Mouse (Mus musculus): ENCODE measurements around the gene Dclk1. TPM values are rescaled to one million over a fixed set of nuclear protein-coding genes. Genes with fewer than 3 reads are reported as not detected.

Dclk1 gene
- polyA plus RNA-seq, 1 experiment from 2014 or later: 47.6 TPM

- H3K9me3 ChIP-seq: no peaks in the 10 kb centered on the region
- DNase-seq (ENCODE audit: extremely low spot score, low spot score): no peak
- 59% methylated on average over 4 of the region's 4 CpGs for WGBS
- H3K4me3 ChIP-seq: no peak overlapping the region
- H3K36me3 ChIP-seq (replicated peaks): no peaks in the 10 kb centered on the region
- H3K4me1 ChIP-seq: peaks cover 4% of the 10 kb centered on the region
- no peak overlapping the region for H3K27ac ChIP-seq
- H3K27me3 ChIP-seq (ENCODE audit: poor library complexity, severe bottlenecking): no peaks in the 10 kb centered on the region
Measured at GRCm38 (mm10) chr3:55483328-55483727, 241.2 kb downstream of the Dclk1 start.

- DNase-seq (ENCODE audit: extremely low spot score, low spot score): no peak
- Histone ChIP-seq H3K27ac (no peak overlapping the region), H3K27me3 (ENCODE audit: poor library complexity, severe bottlenecking) (peaks cover 36% of the 10 kb centered on the region), H3K36me3 (replicated peaks) (no peaks in the 10 kb centered on the region), H3K4me1 (peaks cover 11% of the 10 kb centered on the region), H3K9me3 (0 out of 2 replicates have a peak, but pooled peaks cover 3% of the 10 kb centered on the region), H3K4me3 (no peak overlapping the region)
- 88% methylated on average over 12 of the region's 12 CpGs for WGBS
Measured at GRCm38 (mm10) chr3:55489231-55489990, 247.2 kb downstream of the Dclk1 start.

GRCm38 (mm10) chr3:55492021-55492420 lies 249.9 kb downstream of the Dclk1 start:
- Histone ChIP-seq H3K4me3 (no peak overlapping the region), H3K9me3 (0 out of 2 replicates have a peak, but pooled peaks cover 3% of the 10 kb centered on the region), H3K4me1 (peaks cover 31% of the 10 kb centered on the region), H3K36me3 (replicated peaks) (no peaks in the 10 kb centered on the region), H3K27ac (no peak overlapping the region), H3K27me3 (ENCODE audit: poor library complexity, severe bottlenecking) (peaks cover 48% of the 10 kb centered on the region)
- no peak for DNase-seq (ENCODE audit: extremely low spot score, low spot score)
- WGBS: 31% methylated on average over 6 of the region's 6 CpGs

GRCm38 (mm10) chr3:55494348-55494747 lies 252.2 kb downstream of the Dclk1 start:
- H3K4me3 ChIP-seq: no peak overlapping the region
- H3K4me1 ChIP-seq: peaks cover 31% of the 10 kb centered on the region
- no peak overlapping the region for H3K27ac ChIP-seq
- no peak for DNase-seq (ENCODE audit: extremely low spot score, low spot score)
- H3K36me3 ChIP-seq (replicated peaks): no peaks in the 10 kb centered on the region
- 48% methylated on average over 4 of the region's 4 CpGs for WGBS
- H3K27me3 ChIP-seq (ENCODE audit: poor library complexity, severe bottlenecking): peaks cover 57% of the 10 kb centered on the region
- H3K9me3 ChIP-seq: 0 out of 2 replicates have a peak, but pooled peaks cover 3% of the 10 kb centered on the region

- H3K9me3 ChIP-seq: 0 out of 2 replicates have a peak, but pooled peaks cover 3% of the 10 kb centered on the region
- peaks cover 50% of the 10 kb centered on the region for H3K27me3 ChIP-seq (ENCODE audit: poor library complexity, severe bottlenecking)
- H3K4me1 ChIP-seq: peaks cover 31% of the 10 kb centered on the region
- no peak for DNase-seq (ENCODE audit: extremely low spot score, low spot score)
- H3K36me3 ChIP-seq (replicated peaks): no peaks in the 10 kb centered on the region
- no peak overlapping the region for H3K27ac ChIP-seq
- WGBS: 76% methylated on average over 7 of the region's 7 CpGs
- no peak overlapping the region for H3K4me3 ChIP-seq
Measured at GRCm38 (mm10) chr3:55495231-55495630, 253.1 kb downstream of the Dclk1 start.

- DNase-seq (ENCODE audit: extremely low spot score, low spot score): no peak
- H3K27ac ChIP-seq: no peak overlapping the region
- no peak overlapping the region for H3K4me3 ChIP-seq
- H3K4me1 ChIP-seq: peaks cover 31% of the 10 kb centered on the region
- no peaks in the 10 kb centered on the region for H3K36me3 ChIP-seq (replicated peaks)
- peaks cover 44% of the 10 kb centered on the region for H3K27me3 ChIP-seq (ENCODE audit: poor library complexity, severe bottlenecking)
- H3K9me3 ChIP-seq: 0 out of 2 replicates have a peak, but pooled peaks cover 3% of the 10 kb centered on the region
- WGBS: 18% methylated on average over 4 of the region's 4 CpGs
Measured at GRCm38 (mm10) chr3:55495866-55496265, 253.7 kb downstream of the Dclk1 start.

GRCm38 (mm10) chr3:55496462-55496941 lies 254.3 kb downstream of the Dclk1 start:
- H3K27me3 ChIP-seq (ENCODE audit: poor library complexity, severe bottlenecking): peaks cover 41% of the 10 kb centered on the region
- H3K4me3 ChIP-seq: no peak overlapping the region
- no peaks in the 10 kb centered on the region for H3K36me3 ChIP-seq (replicated peaks)
- no peak overlapping the region for H3K27ac ChIP-seq
- peaks cover 28% of the 10 kb centered on the region for H3K4me1 ChIP-seq
- 67% methylated on average over 9 of the region's 9 CpGs for WGBS
- DNase-seq (ENCODE audit: extremely low spot score, low spot score): no peak
- H3K9me3 ChIP-seq: 0 out of 2 replicates have a peak, but pooled peaks cover 3% of the 10 kb centered on the region

GRCm38 (mm10) chr3:55499298-55499697 lies 257.1 kb downstream of the Dclk1 start:
- no peak for DNase-seq (ENCODE audit: extremely low spot score, low spot score)
- 90% methylated on average over 7 of the region's 7 CpGs for WGBS
- Histone ChIP-seq H3K4me1 (peaks cover 21% of the 10 kb centered on the region), H3K27me3 (ENCODE audit: poor library complexity, severe bottlenecking) (peaks cover 29% of the 10 kb centered on the region), H3K9me3 (no peaks in the 10 kb centered on the region), H3K4me3 (no peak overlapping the region), H3K27ac (no peak overlapping the region), H3K36me3 (replicated peaks) (no peaks in the 10 kb centered on the region)

- H3K4me1 ChIP-seq: no peaks in the 10 kb centered on the region
- H3K36me3 ChIP-seq (replicated peaks): peaks cover 13% of the 10 kb centered on the region
- no peak for DNase-seq (ENCODE audit: extremely low spot score, low spot score)
- H3K4me3 ChIP-seq: no peak overlapping the region
- H3K27me3 ChIP-seq (ENCODE audit: poor library complexity, severe bottlenecking): no peaks in the 10 kb centered on the region
- H3K27ac ChIP-seq: no peak overlapping the region
- WGBS: 91% methylated on average over 7 of the region's 7 CpGs
- 0 out of 2 replicates have a peak, but pooled peaks cover 3% of the 10 kb centered on the region for H3K9me3 ChIP-seq
Measured at GRCm38 (mm10) chr3:55510198-55510597, 268.0 kb downstream of the Dclk1 start.

- no peaks in the 10 kb centered on the region for H3K9me3 ChIP-seq
- DNase-seq (ENCODE audit: extremely low spot score, low spot score): no peak
- H3K36me3 ChIP-seq (replicated peaks): peaks cover 8% of the 10 kb centered on the region
- H3K27ac ChIP-seq: no peak overlapping the region
- H3K4me3 ChIP-seq: no peak overlapping the region
- 82% methylated on average over 6 of the region's 6 CpGs for WGBS
- no peaks in the 10 kb centered on the region for H3K27me3 ChIP-seq (ENCODE audit: poor library complexity, severe bottlenecking)
- 0 out of 2 replicates have a peak, but pooled peaks cover 11% of the 10 kb centered on the region for H3K4me1 ChIP-seq
Measured at GRCm38 (mm10) chr3:55511658-55512057, 269.5 kb downstream of the Dclk1 start.

GRCm38 (mm10) chr3:55515966-55516365 lies 273.8 kb downstream of the Dclk1 start:
- Histone ChIP-seq H3K4me3 (no peak overlapping the region), H3K9me3 (no peaks in the 10 kb centered on the region), H3K27ac (no peak overlapping the region), H3K36me3 (replicated peaks) (no peaks in the 10 kb centered on the region), H3K27me3 (ENCODE audit: poor library complexity, severe bottlenecking) (peaks cover 8% of the 10 kb centered on the region), H3K4me1 (peaks cover 26% of the 10 kb centered on the region; the same call in 1 of the 2 replicates)
- no peak for DNase-seq (ENCODE audit: extremely low spot score, low spot score)
- 82% methylated on average over 5 of the region's 5 CpGs for WGBS

GRCm38 (mm10) chr3:55517454-55518014 lies 275.4 kb downstream of the Dclk1 start:
- peaks cover 20% of the 10 kb centered on the region for H3K27me3 ChIP-seq (ENCODE audit: poor library complexity, severe bottlenecking)
- no peaks in the 10 kb centered on the region for H3K9me3 ChIP-seq
- 83% methylated on average over 17 of the region's 17 CpGs for WGBS
- H3K27ac ChIP-seq: no peak overlapping the region
- H3K36me3 ChIP-seq (replicated peaks): no peaks in the 10 kb centered on the region
- DNase-seq (ENCODE audit: extremely low spot score, low spot score): no peak
- no peak overlapping the region for H3K4me3 ChIP-seq
- H3K4me1 ChIP-seq: peaks cover 37% of the 10 kb centered on the region; the same call in 1 of the 2 replicates
